Mouse (Mus musculus) frontal cortex, postnatal 10 days (tissue): ENCODE data around the gene Slc25a47.

ENCODE experiments used
- DNase-seq, 2 experiments: peaks; one replicate each; pipeline ENCODE4 v3.0.0; 2022; ENCODE audit warnings: low spot score in 2 of 2, mixed read lengths in 1 of 2

Gene Slc25a47

GRCm38 (mm10) chr12:108906398-108906797 lies 70.6 kb downstream of the Slc25a47 start:
- no peak for DNase-seq
